Mouse (Mus musculus): ENCODE results near the gene Dzank1.

DNA sequence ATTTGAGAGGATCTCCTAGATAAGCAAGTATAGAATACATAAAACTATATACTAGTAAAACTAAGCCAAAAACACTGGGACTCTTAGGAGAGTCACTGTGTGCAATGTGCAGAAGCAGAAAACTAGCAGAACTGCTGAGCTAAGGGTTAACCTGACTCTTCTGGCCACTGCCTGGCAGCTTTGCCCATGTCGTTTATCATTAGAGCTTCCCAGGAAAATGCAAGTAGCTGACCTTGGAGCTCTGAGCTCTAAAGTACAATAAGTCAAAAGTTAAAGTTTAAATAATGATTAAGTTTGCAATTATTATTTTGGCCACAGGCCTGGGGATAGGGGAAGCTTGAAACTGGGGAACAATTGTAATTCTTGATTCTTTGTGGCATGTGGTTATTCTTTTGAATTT is 18.3 kb upstream of the Dzank1 start:
- TF ChIP-seq POLR2A (IDR thresholded peaks at IDR 0.05; ENCODE audit: low read depth, low read length) = no peak
- no peak for TF ChIP-seq CTCF (IDR thresholded peaks at IDR 0.05; ENCODE audit: extremely low read depth, insufficient read depth, insufficient read length, insufficient replicate concordance)

Measured in spleen, adult 2 months (tissue).